8 mouse cellular contexts compared by ENCODE assay signal in the genomic region with DNA sequence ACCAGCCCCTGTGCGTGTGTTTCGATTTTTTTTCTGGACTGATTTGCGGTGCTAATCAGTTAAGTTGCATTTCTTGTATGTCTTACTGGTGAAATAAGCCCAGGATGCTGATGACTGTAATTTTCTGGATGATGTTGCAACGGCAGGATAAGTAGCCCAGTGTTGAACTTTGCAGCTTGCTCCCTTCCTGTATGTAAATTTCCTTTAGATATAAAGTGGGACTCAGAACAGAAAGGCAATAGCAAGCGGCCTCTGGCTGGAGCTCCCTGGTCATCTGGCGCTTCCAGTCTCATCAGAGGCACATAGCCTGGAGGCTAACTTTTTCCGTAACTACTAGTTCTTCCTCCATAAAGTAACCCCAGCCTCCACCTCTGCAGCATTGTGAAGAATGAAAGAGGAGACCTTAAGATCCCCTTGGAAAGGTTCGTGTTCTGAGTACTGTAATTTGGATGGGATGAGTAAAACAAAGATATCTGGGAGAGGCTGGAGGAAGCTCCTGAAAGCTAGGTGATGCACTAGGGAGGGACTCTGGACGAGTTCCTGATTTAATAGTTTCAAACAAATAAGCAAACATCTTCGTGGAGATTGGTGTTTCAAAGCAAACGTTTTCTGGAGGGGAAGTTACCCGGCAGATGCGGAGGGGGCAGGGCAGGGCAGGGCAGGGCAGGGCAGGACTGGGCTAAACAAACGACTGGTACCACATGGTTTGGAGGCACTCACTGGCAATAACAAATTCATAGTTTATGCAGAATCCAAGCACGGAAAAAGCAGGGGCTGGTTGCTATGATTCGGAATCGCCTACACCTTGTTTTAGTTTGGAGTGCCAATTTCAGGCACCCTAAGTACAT.
DNase-seq lines count a peak whose midpoint lies in the region; ATAC-seq and TF ChIP-seq lines count a peak whose summit lies in the region.

No protein-coding gene starts in this region.

- 19% methylated on average over 17 of the region's 17 CpGs for WGBS in intestine, postnatal 0 days
- 12% methylated on average over 17 of the region's 17 CpGs for WGBS in liver, embryonic 15.5 days (ENCODE audit: insufficient replicate concordance)

- no peak for ATAC-seq in cerebellum, adult (ENCODE audit: insufficient number of reproducible peaks, low FRiP score, low TSS enrichment)
- ATAC-seq in intestine, postnatal 0 days = peak; percentile 4; the same call in 1 of the 2 replicates
- ATAC-seq in liver, embryonic 15.5 days (ENCODE audit: insufficient read depth) = no peak

- peak overlapping the region; percentile 61 for H3K4me3 ChIP-seq in intestine, postnatal 0 days (ENCODE audit: low read depth, low read length)
- H3K4me3 ChIP-seq in liver, embryonic 15.5 days (replicated peaks) = peak overlapping the region; percentile 66

- TF ChIP-seq CTCF in intestine, postnatal 0 days (IDR thresholded peaks at IDR 0.05; ENCODE audit: low read depth) = no peak

- H3K4me1 ChIP-seq in intestine, postnatal 0 days (replicated peaks; ENCODE audit: control insufficient read depth, insufficient read depth, low read length) = no peaks in the 10 kb centered on the region
- H3K4me1 ChIP-seq in liver, embryonic 15.5 days (replicated peaks) = peaks cover 31% of the 10 kb centered on the region

- H3K27me3 ChIP-seq in intestine, postnatal 0 days (replicated peaks; ENCODE audit: control insufficient read depth, insufficient read depth, low read length) = no peaks in the 10 kb centered on the region
- peaks cover 47% of the 10 kb centered on the region for H3K27me3 ChIP-seq in liver, embryonic 15.5 days

- peaks cover 15% of the 10 kb centered on the region; the same call in 1 of the 2 replicates for H3K36me3 ChIP-seq in intestine, postnatal 0 days (ENCODE audit: control insufficient read depth, insufficient read depth)
- peaks cover 4% of the 10 kb centered on the region for H3K36me3 ChIP-seq in liver, embryonic 15.5 days (replicated peaks)

- H3K9ac ChIP-seq in intestine, postnatal 0 days (ENCODE audit: low read depth, low read length) = peak overlapping the region; percentile 80
- no peak overlapping the region for H3K9ac ChIP-seq in liver, embryonic 15.5 days

- DNase-seq in cerebellum, postnatal 14 days = peak; percentile 30 to 31
- DNase-seq in adrenal gland, postnatal 36 days = peak; percentile 55 to 74
- DNase-seq in heart, adult 11 months = peak; percentile 96
- peak; percentile 29 to 49 for DNase-seq in natural killer cell, adult 2 months (ENCODE audit: low spot score in 2 of 2)
- DNase-seq in ovary, postnatal 36 days (ENCODE audit: low spot score) = no peak

- no peaks in the 10 kb centered on the region for H3K9me3 ChIP-seq in intestine, postnatal 0 days (ENCODE audit: control insufficient read depth)
- H3K9me3 ChIP-seq in liver, embryonic 15.5 days (replicated peaks) = no peaks in the 10 kb centered on the region

- H3K4me2 ChIP-seq in intestine, postnatal 0 days (replicated peaks; ENCODE audit: low read depth) = peak overlapping the region; percentile 70
- H3K4me2 ChIP-seq in liver, embryonic 15.5 days = peak overlapping the region; percentile 92

- peak overlapping the region; percentile 93 for H3K27ac ChIP-seq in intestine, postnatal 0 days (ENCODE audit: low read depth, low read length)
- peak overlapping the region; percentile 49; the same call in 1 of the 2 replicates for H3K27ac ChIP-seq in liver, embryonic 15.5 days (replicated peaks)
